Mouse (Mus musculus) thymus, postnatal 25 days (tissue): ENCODE data around the gene Heg1.

Source experiments
- DNase-seq: peaks from one replicate; pipeline ENCODE4 v3.0.0; 2022

Gene Heg1

GRCm38 (mm10) chr16:33746074-33746676, 62.0 kb downstream of the Heg1 start:
- no peak for DNase-seq

- DNase-seq = no peak
Observed at GRCm38 (mm10) chr16:33747346-33747954, 63.3 kb downstream of the Heg1 start.

GRCm38 (mm10) chr16:33747994-33748393, 63.8 kb downstream of the Heg1 start:
- no peak for DNase-seq

GRCm38 (mm10) chr16:33751152-33751551, 67.0 kb downstream of the Heg1 start:
- peak; percentile 40 for DNase-seq

GRCm38 (mm10) chr16:33751590-33751989, 67.4 kb downstream of the Heg1 start:
- DNase-seq = peak; percentile 72

GRCm38 (mm10) chr16:33752904-33753578, 68.9 kb downstream of the Heg1 start:
- no peak for DNase-seq

GRCm38 (mm10) chr16:33755293-33755692, 71.1 kb downstream of the Heg1 start:
- no peak for DNase-seq

- DNase-seq = no peak
Observed at GRCm38 (mm10) chr16:33755961-33756360, 71.8 kb downstream of the Heg1 start.

- no peak for DNase-seq
Observed at GRCm38 (mm10) chr16:33756396-33756795, 72.2 kb downstream of the Heg1 start.

GRCm38 (mm10) chr16:33759207-33759606, 75.0 kb downstream of the Heg1 start:
- DNase-seq = no peak

- no peak for DNase-seq
Observed at GRCm38 (mm10) chr16:33760542-33760941, 76.4 kb downstream of the Heg1 start.

- DNase-seq = no peak
Observed at GRCm38 (mm10) chr16:33760996-33761395, 76.8 kb downstream of the Heg1 start.

- DNase-seq = no peak
Observed at GRCm38 (mm10) chr16:33764501-33765193, 80.5 kb downstream of the Heg1 start.

GRCm38 (mm10) chr16:33765477-33765876, 81.3 kb downstream of the Heg1 start:
- no peak for DNase-seq

GRCm38 (mm10) chr16:33766309-33766708, 82.1 kb downstream of the Heg1 start:
- no peak for DNase-seq

- no peak for DNase-seq
Observed at GRCm38 (mm10) chr16:33766757-33767156, 82.6 kb downstream of the Heg1 start.

GRCm38 (mm10) chr16:33768491-33769278, 84.5 kb downstream of the Heg1 start:
- no peak for DNase-seq

- DNase-seq = peak; percentile 33
Observed at GRCm38 (mm10) chr16:33769848-33770247, 85.7 kb downstream of the Heg1 start.

GRCm38 (mm10) chr16:33770778-33771454, 86.7 kb downstream of the Heg1 start:
- no peak for DNase-seq

- DNase-seq = no peak
Observed at GRCm38 (mm10) chr16:33772809-33773208, 88.6 kb downstream of the Heg1 start.

GRCm38 (mm10) chr16:33774972-33775371, 90.8 kb downstream of the Heg1 start:
- no peak for DNase-seq

GRCm38 (mm10) chr16:33775733-33776335, 91.7 kb downstream of the Heg1 start:
- no peak for DNase-seq
